Mouse (Mus musculus): Measurements from ENCODE around the gene Car4. TPM values are rescaled to one million over a fixed set of nuclear protein-coding genes. Genes with fewer than 3 reads are reported as not detected.

Car4 gene
- total RNA-seq, 2 experiments from 2014 or later = 46.9 to 55.9 TPM

- intact Hi-C loops (cut with DNase I) = no loop called here
Measured at GRCm38 (mm10) chr11:84988341-84988919, 30.8 kb downstream of the Car4 start.

DNA sequence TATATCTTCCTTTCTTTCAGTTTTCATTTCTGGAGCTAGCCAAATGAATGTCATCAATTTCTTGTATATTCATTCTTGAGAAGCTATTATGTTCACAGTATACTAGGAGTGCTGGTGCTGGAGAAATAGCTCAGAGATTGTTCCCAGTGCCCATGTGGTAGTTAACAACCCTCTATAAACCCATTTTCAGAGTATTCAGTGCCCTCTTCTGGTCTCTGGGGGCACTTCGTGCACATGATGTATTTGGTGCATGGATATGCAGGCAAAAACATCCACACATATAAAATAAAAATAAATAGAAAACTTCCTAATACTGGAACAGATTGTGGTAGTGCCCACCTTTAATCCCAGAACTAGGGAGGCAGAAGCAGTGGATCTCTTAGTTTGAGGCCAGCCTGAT, 35.4 kb downstream of the Car4 start:
- DNase-seq = no peak
- intact Hi-C loops (cut with DNase I) = no loop called here

More at GRCm38 (mm10) chr11:84988341-84988919, 30.8 kb downstream of the Car4 start:
- DNase-seq = peak; percentile 40 to 42

DNA sequence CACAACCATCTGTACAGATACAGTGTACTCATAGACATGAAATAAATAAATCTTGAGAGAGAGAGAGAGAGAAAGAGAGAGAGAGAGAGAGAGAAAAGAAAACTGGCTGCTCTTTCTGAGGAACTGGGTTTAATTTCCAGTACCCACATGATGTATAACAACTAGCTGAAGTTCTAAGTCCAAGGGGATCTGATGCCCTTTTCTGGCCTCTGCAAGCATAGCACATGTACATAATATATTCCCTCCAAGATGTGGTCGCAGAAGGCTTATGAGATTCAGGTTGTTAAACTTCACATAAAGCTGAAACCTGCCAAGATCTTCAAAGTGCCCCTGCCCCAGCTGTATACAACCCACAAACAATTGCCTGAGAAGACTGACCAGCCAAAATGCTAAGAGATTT, 37.7 kb downstream of the Car4 start:
- no peak for DNase-seq
- intact Hi-C loops (cut with DNase I) = loop anchor here (5.0 kb wide), 1 partner anchor 78 kb away; the partner anchor contains the start of gene Znhit3

- intact Hi-C loops (cut with DNase I) = no loop called here
- DNase-seq = no peak
Measured at GRCm38 (mm10) chr11:85003566-85003965, 46.0 kb downstream of the Car4 start.

DNA sequence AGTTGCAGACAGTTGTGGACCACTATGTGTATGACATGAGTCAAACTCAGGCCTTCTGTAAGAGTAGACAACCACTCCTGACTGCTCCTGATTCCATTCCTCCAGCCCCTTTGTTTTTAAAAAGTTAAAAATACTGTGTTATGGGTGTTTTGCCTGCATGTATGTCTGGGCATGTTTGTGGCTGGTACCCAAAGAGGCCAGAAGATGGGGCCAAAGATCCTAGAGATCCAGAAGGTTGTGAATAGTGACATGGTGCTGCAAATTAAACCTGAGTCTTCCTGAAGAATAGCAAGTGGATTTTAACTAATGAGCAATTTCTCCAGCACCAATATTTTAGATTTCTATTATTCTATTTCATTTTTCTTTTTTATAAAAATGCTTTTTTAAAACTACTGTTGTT, 55.5 kb downstream of the Car4 start:
- intact Hi-C loops (cut with DNase I) = no loop called here
- DNase-seq = no peak

Other genes starting within 250 kb of the Car4 start
- gene Mrm1, start 138.3 kb upstream of the Car4 start, total RNA-seq (2021) = 10 to 100 TPM; 16.1 to 22.0 TPM
- 10 to 100 TPM; 89.9 to 97.0 TPM for gene Dhrs11, start 128.8 kb upstream of the Car4 start, total RNA-seq (2021)
- gene Ggnbp2, start 87.0 kb upstream of the Car4 start, total RNA-seq (2021) = 10 to 100 TPM; 54.5 to 62.1 TPM
- gene Myo19, start 77.6 kb upstream of the Car4 start, total RNA-seq (2021) = 10 to 100 TPM; 10.5 to 10.9 TPM
- 1 to 10 TPM; 5.5 to 6.7 TPM for gene Pigw, start 77.5 kb upstream of the Car4 start, total RNA-seq (2021)
- gene Znhit3, start 41.4 kb upstream of the Car4 start, total RNA-seq (2021) = 1 to 10 TPM; 9.5 TPM
- gene Usp32, start 182.4 kb downstream of the Car4 start, total RNA-seq (2021) = 10 to 100 TPM; 22.7 to 23.1 TPM
- not detected for gene 1700125H20Rik, start 212.6 kb downstream of the Car4 start, total RNA-seq (2021)

Data from heart, postnatal 10 days (tissue).